Mouse (Mus musculus) stomach, postnatal 0 days (tissue): ENCODE data around the gene Slco3a1.

Experiments used
- CTCF ChIP-seq: IDR thresholded peaks from 2 replicates; pipeline ENCODE4 v1.5.1; 2016; ENCODE audit warnings: antibody characterized with exemption, low read depth, mild to moderate bottlenecking, moderate library complexity
- EP300 ChIP-seq: optimal IDR thresholded peaks from 2 replicates; pipeline ENCODE3; 2016; ENCODE audit warnings: antibody characterized with exemption

GRCm38 (mm10) chr7:74315836-74316435 lies 238.6 kb downstream of the Slco3a1 start:
- no peak for TF ChIP-seq EP300
- TF ChIP-seq CTCF = no peak
